ENCODE assay signal across 8 mouse cellular contexts in genomic region chr3:89853752-89854151, GRCm38 (mm10). TPM values are rescaled to one million over a fixed set of nuclear protein-coding genes. Genes with fewer than 3 reads are reported as not detected.
DNase-seq lines count a peak whose midpoint lies in the region; ATAC-seq and TF ChIP-seq lines count a peak whose summit lies in the region.

No protein-coding gene starts in this region.

- H3K4me1 ChIP-seq in hindbrain, embryonic 10.5 days (replicated peaks), result peaks cover 7% of the 10 kb centered on the region; the same call in 1 of the 2 replicates
- no peaks in the 10 kb centered on the region for H3K4me1 ChIP-seq in hindbrain, embryonic 11.5 days (replicated peaks; ENCODE audit: control insufficient read depth, insufficient read depth, low read length)
- peaks cover 18% of the 10 kb centered on the region for H3K4me1 ChIP-seq in heart, adult 2 months (ENCODE audit: control insufficient read depth, insufficient read depth, low read length)
- no peaks in the 10 kb centered on the region for H3K4me1 ChIP-seq in kidney, embryonic 16.5 days (ENCODE audit: insufficient read depth, low read length)

- no peak for DNase-seq in hindbrain, embryonic 10.5 days (ENCODE audit: low spot score)
- no peak for DNase-seq in hindbrain, embryonic 11.5 days (ENCODE audit: low spot score)
- DNase-seq in heart, adult 2 months, result peak; percentile 60 to 79
- DNase-seq in lung, postnatal 14 days, result peak; percentile 75
- no peak for DNase-seq in natural killer cell, adult 2 months (ENCODE audit: low spot score in 2 of 2)
- DNase-seq in spleen, postnatal 36 days (ENCODE audit: low spot score in 2 of 2), result no peak

- WGBS in hindbrain, embryonic 10.5 days, result 75% methylated on average over 5 of the region's 5 CpGs
- WGBS in hindbrain, embryonic 11.5 days, result 70% methylated on average over 5 of the region's 5 CpGs
- WGBS in heart, adult 2 months, result 37% methylated on average over 5 of the region's 5 CpGs
- WGBS in kidney, embryonic 16.5 days, result 66% methylated on average over 5 of the region's 5 CpGs

- H3K9ac ChIP-seq in hindbrain, embryonic 11.5 days (ENCODE audit: low read depth, low read length), result no peak overlapping the region
- no peak overlapping the region for H3K9ac ChIP-seq in heart, adult 2 months (ENCODE audit: low read depth, low read length)
- no peak overlapping the region for H3K9ac ChIP-seq in kidney, embryonic 16.5 days (replicated peaks; ENCODE audit: low read length)

- no peak overlapping the region for H3K4me3 ChIP-seq in hindbrain, embryonic 10.5 days
- H3K4me3 ChIP-seq in hindbrain, embryonic 11.5 days (ENCODE audit: low read depth, low read length), result no peak overlapping the region
- no peak overlapping the region for H3K4me3 ChIP-seq in heart, adult 2 months
- no peak overlapping the region for H3K4me3 ChIP-seq in kidney, embryonic 16.5 days (ENCODE audit: low read length)

- peak; percentile 67 for TF ChIP-seq CTCF in heart, adult 2 months (IDR thresholded peaks at IDR 0.05)

- peak overlapping the region; percentile 35; the same call in 1 of the 2 replicates for H3K27ac ChIP-seq in hindbrain, embryonic 10.5 days
- no peak overlapping the region for H3K27ac ChIP-seq in hindbrain, embryonic 11.5 days (ENCODE audit: low read depth, low read length)
- peak overlapping the region; percentile 89 for H3K27ac ChIP-seq in heart, adult 2 months
- peak overlapping the region; percentile 71 for H3K27ac ChIP-seq in kidney, embryonic 16.5 days (ENCODE audit: low read length)

- no peaks in the 10 kb centered on the region for H3K36me3 ChIP-seq in hindbrain, embryonic 10.5 days
- H3K36me3 ChIP-seq in hindbrain, embryonic 11.5 days (ENCODE audit: control insufficient read depth, insufficient read depth, low read length), result peaks cover 2% of the 10 kb centered on the region; the same call in 1 of the 2 replicates
- H3K36me3 ChIP-seq in heart, adult 2 months (ENCODE audit: control insufficient read depth, insufficient read depth, low read length), result peaks cover 24% of the 10 kb centered on the region
- peaks cover 5% of the 10 kb centered on the region; the same call in 1 of the 2 replicates for H3K36me3 ChIP-seq in kidney, embryonic 16.5 days (ENCODE audit: insufficient read depth, low read length)

- no peak for ATAC-seq in hindbrain, embryonic 11.5 days (ENCODE audit: low FRiP score)
- no peak for ATAC-seq in kidney, embryonic 16.5 days (ENCODE audit: low FRiP score, low TSS enrichment)
- ATAC-seq in megakaryocyte progenitor cell, adult 5-6 weeks (replicated peaks; ENCODE audit: poor library complexity), result no peak

- peak; percentile 51; the same call in 1 of the 2 replicates for TF ChIP-seq POLR2A in heart, adult 2 months (IDR thresholded peaks at IDR 0.05; ENCODE audit: insufficient read depth, low read depth, low read length)

- H3K79me2 ChIP-seq in heart, adult 2 months (replicated peaks; ENCODE audit: control insufficient read depth, insufficient read depth, low read length), result no peaks in the 10 kb centered on the region

- intact Hi-C loops in heart, adult 2 months (cut with DNase I), result loop anchor here (1.0 kb wide), 2 partner anchors 10 to 18 kb away; no protein-coding TSS in a partner anchor

- 0 out of 2 replicates have a peak, but pooled peaks cover 2% of the 10 kb centered on the region for H3K9me3 ChIP-seq in hindbrain, embryonic 10.5 days
- H3K9me3 ChIP-seq in hindbrain, embryonic 11.5 days (ENCODE audit: control insufficient read depth, low read length), result no peaks in the 10 kb centered on the region
- H3K9me3 ChIP-seq in kidney, embryonic 16.5 days (ENCODE audit: low read length), result no peaks in the 10 kb centered on the region

- H3K4me2 ChIP-seq in hindbrain, embryonic 11.5 days (replicated peaks; ENCODE audit: low read depth, low read length), result no peak overlapping the region
- no peak overlapping the region for H3K4me2 ChIP-seq in kidney, embryonic 16.5 days (replicated peaks; ENCODE audit: low read depth, low read length)

- peak; percentile 98 for TF ChIP-seq EP300 in heart, adult 2 months (IDR thresholded peaks at IDR 0.05; ENCODE audit: insufficient read depth, low read depth, low read length)

- H3K27me3 ChIP-seq in hindbrain, embryonic 10.5 days (ENCODE audit: insufficient read depth, poor library complexity, severe bottlenecking), result no peaks in the 10 kb centered on the region
- no peaks in the 10 kb centered on the region for H3K27me3 ChIP-seq in hindbrain, embryonic 11.5 days (ENCODE audit: control insufficient read depth, insufficient read depth, low read length)
- H3K27me3 ChIP-seq in heart, adult 2 months (ENCODE audit: control insufficient read depth, insufficient read depth, low read length), result no peaks in the 10 kb centered on the region
- H3K27me3 ChIP-seq in kidney, embryonic 16.5 days (ENCODE audit: insufficient read depth, low read length), result no peaks in the 10 kb centered on the region

RNA-seq across cellular contexts. Expression of gene She, which starts 22.6 kb away (rescaled TPM):
- 2.3 and 2.8 TPM in 2 replicates for polyA plus RNA-seq in hindbrain, embryonic 10.5 days (2016; fragmentation: Nextera tagmentation; extraction: Ambion mirVana)
- 2.2 TPM in 2 replicates for polyA plus RNA-seq in hindbrain, embryonic 11.5 days (2014; fragmentation: Nextera tagmentation; extraction: Ambion mirVana)
- total RNA-seq in heart, adult 2 months (2021), result 10 to 100 TPM; 12.3 to 13.3 TPM
- 3.4 and 7.7 TPM in 2 replicates for polyA plus RNA-seq in heart, adult 2 months (2012; rRNA removed)
- polyA plus RNA-seq in kidney, embryonic 16.5 days (2015; fragmentation: Nextera tagmentation; extraction: Ambion mirVana), result 6.7 and 7.8 TPM in 2 replicates
- total RNA-seq in megakaryocyte progenitor cell, adult 5-6 weeks (2015), result 0.12 TPM in 1 of 2 replicates, not detected in the other
- total RNA-seq in megakaryocyte progenitor cell, adult 5-6 weeks (2017), result not detected in 2 replicates

RNA-seq across cellular contexts. Expression of gene Il6ra, which starts 59.2 kb away (rescaled TPM):
- polyA plus RNA-seq in hindbrain, embryonic 10.5 days (2016; fragmentation: Nextera tagmentation; extraction: Ambion mirVana), result 0.52 and 1.5 TPM in 2 replicates
- polyA plus RNA-seq in hindbrain, embryonic 11.5 days (2014; fragmentation: Nextera tagmentation; extraction: Ambion mirVana), result 0.18 and 0.22 TPM in 2 replicates
- 1 to 10 TPM; 4.3 to 4.8 TPM for total RNA-seq in heart, adult 2 months (2021)
- polyA plus RNA-seq in heart, adult 2 months (2012; rRNA removed), result 2.5 and 2.8 TPM in 2 replicates
- polyA plus RNA-seq in kidney, embryonic 16.5 days (2015; fragmentation: Nextera tagmentation; extraction: Ambion mirVana), result 0.84 and 0.91 TPM in 2 replicates
- total RNA-seq in megakaryocyte progenitor cell, adult 5-6 weeks (2015), result 39.5 and 43.6 TPM in 2 replicates
- total RNA-seq in megakaryocyte progenitor cell, adult 5-6 weeks (2017), result 12.5 and 15.5 TPM in 2 replicates

Comparison
In these comparisons a context has a peak if more than half of its experiments do, and no peak if none do; other contexts are left out.
1. DNase-seq: peak in heart, adult 2 months (2 of 2) and lung, postnatal 14 days (single experiment); none in hindbrain, embryonic 10.5 days (single experiment), hindbrain, embryonic 11.5 days (single experiment), natural killer cell, adult 2 months (0 of 2) and spleen, postnatal 36 days (0 of 2).